Mouse (Mus musculus) forebrain, embryonic 10.5 days (tissue): Measurements from ENCODE around the gene 1700020L24Rik. TPM values are rescaled to one million over a fixed set of nuclear protein-coding genes. Genes with fewer than 3 reads are reported as not detected.

Experiments used
- DNase-seq: peaks from one replicate; pipeline ENCODE4 v3.0.0-alpha.2; 2017; ENCODE audit warnings: low spot score; ENCODE audit errors: extremely low spot score
- H3K27ac ChIP-seq: fragments of 300-500 bp; sonication (generic); 2 replicates; pipeline ENCODE4 v1.5.1; 2016; ENCODE audit warnings: mild to moderate bottlenecking
- H3K27me3 ChIP-seq: fragments of 300-500 bp; sonication (generic); 2 replicates; pipeline ENCODE4 v1.6.1; 2016; ENCODE audit warnings: mild to moderate bottlenecking; ENCODE audit not compliant: poor library complexity, severe bottlenecking
- H3K36me3 ChIP-seq: fragments of 300-500 bp; sonication (generic); replicated peaks from 2 replicates; pipeline ENCODE4 v1.6.1; 2016; ENCODE audit warnings: mild to moderate bottlenecking, moderate library complexity
- H3K4me1 ChIP-seq: fragments of 300-500 bp; sonication (generic); 2 replicates; pipeline ENCODE4 v1.6.1; 2016
- H3K4me3 ChIP-seq: fragments of 300-500 bp; sonication (generic); 2 replicates; pipeline ENCODE4 v1.5.1; 2016; ENCODE audit warnings: mild to moderate bottlenecking, moderate library complexity
- H3K9me3 ChIP-seq: fragments of 300-500 bp; sonication (generic); 2 replicates; pipeline ENCODE4 v1.6.1; 2016; ENCODE audit warnings: mild to moderate bottlenecking, moderate library complexity
- WGBS: fragments of 180-500 bp; shearing (Covaris S2); methylation state at CpG from one replicate; pipeline ENCODE4 v1.1.7; 2016; 5-methylcytosine and 5-hydroxymethylcytosine counted together
- polyA plus RNA-seq: library from polyadenylated mRNA; unstranded; fragments of >200 nt; fragmentation: Nextera tagmentation; extraction: Ambion mirVana; gene quantifications from 2 replicates; pipeline ENCODE4 v1.2.1, GENCODE M21; 2016

1700020L24Rik gene
- polyA plus RNA-seq, 1 experiment from 2014 or later, result 0.25 TPM

DNA sequence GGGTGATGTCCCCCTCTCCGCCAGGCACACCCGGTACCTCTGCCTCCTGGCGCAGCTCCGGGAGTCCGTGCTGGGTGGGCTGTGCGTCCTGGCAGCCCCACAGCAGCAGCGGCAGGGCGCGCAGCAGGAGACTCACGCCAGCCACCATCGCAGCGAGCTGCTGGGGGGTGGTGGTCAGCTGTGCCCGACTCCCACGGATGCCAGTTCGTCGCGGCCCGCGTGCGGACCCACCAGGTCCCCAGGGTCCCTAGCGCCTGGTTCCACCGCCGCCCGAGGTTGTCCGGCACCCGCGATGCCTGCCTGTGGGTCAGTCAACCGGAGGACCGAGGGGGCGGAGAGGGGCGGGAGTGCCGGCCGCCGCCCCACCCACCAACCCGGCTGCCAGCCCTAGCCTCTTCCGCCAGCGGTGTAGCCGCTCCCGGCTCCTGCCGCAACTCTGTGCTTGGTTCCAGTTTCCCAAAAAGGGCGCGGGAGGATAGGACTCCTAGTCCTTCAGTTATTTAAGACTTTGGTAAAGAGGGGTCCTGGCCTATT lies 25.3 kb downstream of the 1700020L24Rik start, which contains the start of gene Mmp28:
TSS of gene Mmp28 (minus strand) at position 361 of the 534 bp plus-strand sequence.
- Histone ChIP-seq H3K4me1 (peaks cover 24% of the 10 kb centered on the region), H3K27me3 (peaks cover 73% of the 10 kb centered on the region), H3K9me3 (no peaks in the 10 kb centered on the region), H3K27ac (peak within 1 kb of the TSS; percentile 69), H3K4me3 (peak within 1 kb of the TSS; percentile 76), H3K36me3 (no peaks in the 10 kb centered on the region)
- no peak for DNase-seq
- WGBS, result 1% methylated on average over 42 of the region's 42 CpGs

DNA sequence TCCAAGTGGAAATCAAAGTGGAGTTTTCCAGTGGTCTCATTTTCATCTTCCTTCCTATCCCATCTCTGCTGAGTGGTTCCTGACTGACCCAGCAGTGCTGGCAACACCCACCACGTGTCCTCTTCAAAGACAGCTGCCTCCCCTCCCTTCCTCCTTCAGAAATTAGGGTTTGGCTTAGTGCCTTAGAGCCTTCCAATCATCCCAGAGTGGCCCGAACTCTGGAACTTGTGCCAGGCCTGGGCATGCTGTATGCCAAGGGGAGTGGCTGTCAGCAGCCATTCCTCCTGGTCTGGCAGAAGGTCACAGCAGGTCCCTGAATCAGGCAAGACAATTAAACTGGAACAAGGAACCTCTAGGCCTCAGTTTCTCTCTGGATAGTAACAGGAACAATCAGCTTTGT lies 28.5 kb downstream of the 1700020L24Rik start:
- WGBS, result 38% methylated on average over 2 of the region's 2 CpGs
- no peak for DNase-seq
- H3K36me3 ChIP-seq, result no peaks in the 10 kb centered on the region
- H3K9me3 ChIP-seq, result no peaks in the 10 kb centered on the region
- H3K4me3 ChIP-seq, result no peak overlapping the region
- peaks cover 74% of the 10 kb centered on the region for H3K27me3 ChIP-seq
- H3K27ac ChIP-seq, result no peak overlapping the region
- H3K4me1 ChIP-seq, result peaks cover 16% of the 10 kb centered on the region

DNA sequence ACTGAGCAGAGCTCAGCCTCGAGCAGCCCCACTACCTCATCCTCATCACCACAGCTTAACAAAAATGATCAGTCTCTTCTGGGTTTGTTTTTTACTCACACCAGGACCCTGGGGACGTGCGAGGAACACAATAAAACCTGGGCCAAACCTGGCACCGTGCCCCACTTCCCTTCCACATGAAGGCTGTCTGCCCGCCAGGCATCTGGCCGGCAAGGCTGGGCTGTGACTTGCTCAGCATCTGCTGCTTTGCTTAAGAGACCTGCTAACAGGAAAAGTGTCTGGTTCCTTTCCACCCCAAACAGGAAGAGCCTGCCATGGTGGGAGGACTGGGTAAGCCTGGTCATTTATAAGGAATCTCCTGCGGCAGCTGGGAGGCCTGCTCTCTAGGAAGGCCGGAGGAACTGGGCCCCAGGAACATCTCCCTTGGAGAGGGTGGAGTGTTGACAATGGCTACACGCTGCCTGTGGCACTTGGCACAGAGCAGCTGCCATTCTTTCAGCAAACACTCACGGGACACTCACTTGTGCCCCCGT lies 29.7 kb downstream of the 1700020L24Rik start:
- peak; percentile 13 for DNase-seq
- WGBS, result 75% methylated on average over 11 of the region's 11 CpGs
- H3K9me3 ChIP-seq, result no peaks in the 10 kb centered on the region
- H3K27ac ChIP-seq, result no peak overlapping the region
- no peak overlapping the region for H3K4me3 ChIP-seq
- no peaks in the 10 kb centered on the region for H3K36me3 ChIP-seq
- peaks cover 73% of the 10 kb centered on the region for H3K27me3 ChIP-seq
- peaks cover 19% of the 10 kb centered on the region for H3K4me1 ChIP-seq

DNA sequence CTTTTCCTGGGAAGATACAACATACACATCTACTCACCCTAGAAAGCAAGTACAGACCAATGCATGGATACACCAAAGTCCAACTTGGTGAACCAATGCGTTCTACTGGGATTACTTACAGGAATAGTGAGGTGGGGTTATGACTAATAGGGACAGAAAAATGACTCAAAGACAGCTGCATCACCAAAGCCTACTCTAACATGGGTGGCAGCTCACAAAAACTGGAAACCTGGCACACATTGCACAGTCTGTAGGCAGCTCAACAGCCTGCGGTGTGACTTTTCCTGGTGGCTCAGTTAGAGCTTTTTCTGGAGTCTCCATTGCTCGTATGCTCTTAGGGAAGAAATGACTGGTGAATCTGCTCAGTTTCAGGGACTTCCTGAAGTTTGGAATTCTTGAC lies 31.3 kb downstream of the 1700020L24Rik start:
- DNase-seq, result no peak
- no peaks in the 10 kb centered on the region for H3K36me3 ChIP-seq
- peaks cover 57% of the 10 kb centered on the region for H3K27me3 ChIP-seq
- H3K4me1 ChIP-seq, result peaks cover 8% of the 10 kb centered on the region
- 89% methylated on average over 3 of the region's 3 CpGs for WGBS
- H3K27ac ChIP-seq, result no peak overlapping the region
- H3K4me3 ChIP-seq, result no peak overlapping the region
- no peaks in the 10 kb centered on the region for H3K9me3 ChIP-seq

DNA sequence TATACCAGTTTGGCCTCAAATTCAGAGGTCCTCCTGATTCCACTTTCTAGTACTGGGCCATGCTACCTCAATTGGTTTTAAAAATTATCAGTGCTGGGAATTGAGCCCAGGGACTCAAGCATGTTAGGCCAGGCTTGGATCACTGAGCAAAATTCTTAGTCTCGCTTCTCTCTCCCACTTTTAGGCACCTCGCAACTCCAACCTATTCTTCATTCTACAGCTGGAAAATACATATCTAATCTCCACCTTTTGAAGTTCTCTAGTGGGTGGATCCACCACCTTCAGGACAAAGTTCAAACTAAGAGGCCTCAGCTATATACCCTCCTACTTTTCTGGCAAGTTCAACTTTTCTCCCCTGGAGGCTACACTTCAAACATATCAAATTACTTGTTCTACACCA lies 34.3 kb downstream of the 1700020L24Rik start:
- no peak for DNase-seq
- Histone ChIP-seq H3K36me3 (peaks cover 18% of the 10 kb centered on the region), H3K4me1 (peaks cover 24% of the 10 kb centered on the region), H3K9me3 (no peaks in the 10 kb centered on the region), H3K27me3 (peaks cover 28% of the 10 kb centered on the region), H3K27ac (peak overlapping the region; percentile 99; the same call in 1 of the 2 replicates), H3K4me3 (peak overlapping the region; percentile 96)
- WGBS, result 92% methylated on average over 2 of the region's 2 CpGs

DNA sequence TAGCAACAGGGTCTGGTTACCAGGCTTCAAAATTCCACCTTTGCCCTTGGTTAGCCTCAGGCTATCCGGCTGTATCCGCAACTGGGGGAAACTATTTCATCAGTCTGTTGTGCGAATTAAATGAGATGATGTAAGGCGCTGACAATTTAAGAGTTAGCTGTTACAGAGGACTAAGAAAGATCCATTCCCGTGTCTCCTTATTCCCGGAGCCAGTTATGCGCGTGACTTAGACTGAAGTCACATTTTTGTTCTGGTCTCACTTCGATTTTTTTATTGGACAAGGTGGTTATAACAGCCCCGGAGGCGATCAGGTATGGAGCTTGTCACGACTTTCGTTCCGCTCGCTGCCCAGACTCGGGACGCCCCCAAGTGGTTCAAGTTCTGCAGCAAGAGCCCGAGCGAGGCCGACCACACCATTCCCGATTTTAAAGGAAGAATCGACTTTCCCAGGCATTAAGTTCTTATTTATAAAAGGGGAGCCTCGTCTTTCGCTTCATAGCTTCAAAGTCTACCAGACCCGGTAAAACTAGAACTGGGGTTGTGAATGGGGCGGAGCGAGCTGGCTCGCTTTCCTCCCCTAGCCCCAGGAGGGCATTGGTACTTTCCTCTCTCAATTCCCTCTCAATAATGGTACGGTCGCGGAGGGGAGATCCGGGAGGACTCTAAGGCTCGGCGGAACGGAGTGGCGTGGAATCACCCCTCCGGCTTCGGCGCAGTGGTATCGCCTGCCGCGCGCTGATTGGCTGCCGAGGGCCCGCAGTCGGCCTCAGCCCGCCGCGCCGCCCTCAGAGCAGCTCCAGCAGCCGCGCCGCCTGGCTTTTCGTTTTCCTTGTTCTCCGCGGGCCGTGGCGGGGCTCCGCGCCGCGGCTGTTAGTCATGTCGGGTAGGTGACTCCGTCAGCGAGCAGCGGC lies 35.1 kb downstream of the 1700020L24Rik start, which contains the start of gene Taf15:
TSS of gene Taf15 (plus strand) at position 763 of the 911 bp plus-strand sequence.
- Histone ChIP-seq H3K36me3 (peaks cover 26% of the 10 kb centered on the region), H3K4me3 (peak within 1 kb of the TSS; percentile 96), H3K27ac (peak within 1 kb of the TSS; percentile 99), H3K27me3 (peaks cover 23% of the 10 kb centered on the region), H3K9me3 (no peaks in the 10 kb centered on the region), H3K4me1 (peaks cover 24% of the 10 kb centered on the region)
- under 1% methylated on average over 66 of the region's 66 CpGs for WGBS
- peak; percentile 97 for DNase-seq

DNA sequence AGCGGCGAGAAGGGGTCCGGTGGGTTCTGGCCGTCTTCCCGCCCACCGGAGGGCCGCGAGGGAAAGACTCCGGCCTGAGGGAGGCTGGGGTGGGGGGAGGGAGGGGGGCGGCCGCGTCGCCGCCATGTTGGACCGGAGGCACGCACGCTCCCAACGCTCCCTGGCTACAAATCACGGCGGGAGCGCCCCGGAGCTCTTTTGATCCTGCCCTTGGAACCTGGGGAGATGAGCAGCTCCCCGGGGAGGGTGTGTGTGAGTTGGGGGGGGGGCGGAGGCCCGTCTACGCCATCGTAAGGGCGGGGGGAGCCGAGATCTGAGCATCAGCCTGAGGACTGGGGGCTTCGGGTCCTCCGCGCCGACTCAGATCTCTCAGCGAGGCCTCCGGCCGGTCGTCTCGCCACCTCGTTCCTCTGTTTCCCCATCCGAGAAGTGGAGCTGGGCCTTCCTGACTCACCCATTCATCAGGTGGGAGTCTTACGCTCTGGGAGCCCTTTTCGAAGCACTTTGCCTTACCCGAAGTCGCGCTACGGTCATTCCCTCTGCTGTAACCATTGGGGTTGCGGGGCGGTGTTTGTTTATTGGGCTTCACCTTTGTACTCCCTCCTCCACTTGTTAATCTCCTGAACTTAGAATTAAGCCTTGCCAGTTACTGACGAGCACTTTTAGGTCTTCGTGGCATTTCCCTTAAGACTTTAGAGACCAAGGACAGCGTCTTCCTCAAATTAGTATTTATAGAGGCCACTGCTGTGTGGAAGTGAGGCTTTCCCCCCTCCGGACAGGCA lies 35.9 kb downstream of the 1700020L24Rik start:
- H3K27me3 ChIP-seq, result peaks cover 23% of the 10 kb centered on the region
- under 1% methylated on average over 45 of the region's 52 CpGs for WGBS

More for the DNA sequence above, 35.9 kb downstream of the 1700020L24Rik start:
- peak overlapping the region; percentile 99 for H3K27ac ChIP-seq
- no peak for DNase-seq
- peaks cover 33% of the 10 kb centered on the region for H3K36me3 ChIP-seq
- peaks cover 24% of the 10 kb centered on the region for H3K4me1 ChIP-seq
- peak overlapping the region; percentile 96 for H3K4me3 ChIP-seq
- no peaks in the 10 kb centered on the region for H3K9me3 ChIP-seq

Other genes with a start within 250 kb of the 1700020L24Rik start
- gene Slfn3, start 246.3 kb upstream of the 1700020L24Rik start, polyA plus RNA-seq, result 0.25 and 0.55 TPM in 2 replicates
- 0.15 and 0.19 TPM in 2 replicates for gene Slfn14, start 151.0 kb upstream of the 1700020L24Rik start, polyA plus RNA-seq
- gene Ap2b1, start 138.7 kb upstream of the 1700020L24Rik start, polyA plus RNA-seq, result 66.4 and 67.0 TPM in 2 replicates
- gene Pex12, start 135.1 kb upstream of the 1700020L24Rik start, polyA plus RNA-seq, result 16.4 and 16.6 TPM in 2 replicates
- gene Rasl10b, start 28.5 kb upstream of the 1700020L24Rik start, polyA plus RNA-seq, result 2.7 and 3.1 TPM in 2 replicates
- 0.07 TPM in 1 of 2 replicates, not detected in the other for gene Gas2l2, start 8.2 kb upstream of the 1700020L24Rik start, polyA plus RNA-seq
- 0.70 and 1.1 TPM in 2 replicates for gene Mmp28, start 25.4 kb downstream of the 1700020L24Rik start, polyA plus RNA-seq
- gene Taf15, start 35.4 kb downstream of the 1700020L24Rik start, polyA plus RNA-seq, result 14.2 and 14.6 TPM in 2 replicates
- gene Heatr9, start 84.5 kb downstream of the 1700020L24Rik start, polyA plus RNA-seq, result not detected in 2 replicates
- gene Ccl5, start 92.8 kb downstream of the 1700020L24Rik start, polyA plus RNA-seq, result 0.22 TPM in 1 of 2 replicates, not detected in the other
- gene Ccl9, start 141.0 kb downstream of the 1700020L24Rik start, polyA plus RNA-seq, result 0.55 and 1.4 TPM in 2 replicates
- gene Ccl6, start 155.4 kb downstream of the 1700020L24Rik start, polyA plus RNA-seq, result 2.1 and 2.2 TPM in 2 replicates
- gene Rpl9-ps1, start 207.9 kb downstream of the 1700020L24Rik start, polyA plus RNA-seq, result not detected in 2 replicates
- 0.36 and 0.83 TPM in 2 replicates for gene Ccl3, start 211.7 kb downstream of the 1700020L24Rik start, polyA plus RNA-seq
- 0.42 and 0.46 TPM in 2 replicates for gene Ccl4, start 224.9 kb downstream of the 1700020L24Rik start, polyA plus RNA-seq